Mouse (Mus musculus): ENCODE results near the gene Serpinb6e.

Serpinb6e gene

DNA sequence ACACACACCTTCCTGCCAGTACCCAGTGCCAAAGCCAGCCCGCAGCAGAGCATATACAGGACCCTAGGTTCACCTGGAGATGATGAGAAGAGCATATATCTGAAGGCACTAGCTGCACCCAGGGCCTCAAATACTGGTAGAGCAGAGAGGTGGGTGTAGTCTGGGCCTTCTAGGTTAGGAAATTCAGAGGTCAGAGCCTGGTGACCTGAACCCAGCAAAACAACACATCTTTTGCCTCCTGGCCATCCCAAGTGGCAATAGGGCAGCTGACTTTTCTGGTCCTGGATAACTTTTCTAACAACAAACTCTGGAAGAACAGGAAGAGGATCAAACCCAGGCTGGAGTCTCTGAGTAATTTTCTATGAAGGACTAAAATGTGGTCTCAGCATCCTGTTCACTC is at the start of gene Serpinb6e:
Gene Serpinb6e, minus strand, starts transcription at position 101 of the 400 bp plus-strand sequence.
- DNase-seq (ENCODE audit: low spot score in 2 of 2): no peak

DNA sequence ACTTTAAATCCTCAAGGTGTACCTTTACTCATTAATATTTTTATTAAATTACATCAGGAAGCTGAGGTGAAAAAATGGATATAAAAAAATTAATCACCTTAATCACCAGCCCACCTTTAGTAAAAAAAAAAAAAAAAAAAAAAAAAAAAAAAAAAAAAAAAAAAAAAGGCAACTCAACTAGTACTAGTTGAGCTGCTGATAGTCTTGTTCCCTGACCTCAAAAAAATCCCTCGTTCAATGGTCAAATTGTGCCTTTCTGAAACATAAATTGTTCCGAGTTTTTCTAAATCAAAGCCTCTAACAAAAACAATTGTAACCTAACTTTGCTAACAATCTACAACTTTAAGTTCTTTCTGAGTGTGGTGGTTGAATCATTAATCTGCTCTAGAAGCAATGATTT is 12.5 kb downstream of the Serpinb6e start:
- no peak for DNase-seq (ENCODE audit: low spot score in 2 of 2)

DNA sequence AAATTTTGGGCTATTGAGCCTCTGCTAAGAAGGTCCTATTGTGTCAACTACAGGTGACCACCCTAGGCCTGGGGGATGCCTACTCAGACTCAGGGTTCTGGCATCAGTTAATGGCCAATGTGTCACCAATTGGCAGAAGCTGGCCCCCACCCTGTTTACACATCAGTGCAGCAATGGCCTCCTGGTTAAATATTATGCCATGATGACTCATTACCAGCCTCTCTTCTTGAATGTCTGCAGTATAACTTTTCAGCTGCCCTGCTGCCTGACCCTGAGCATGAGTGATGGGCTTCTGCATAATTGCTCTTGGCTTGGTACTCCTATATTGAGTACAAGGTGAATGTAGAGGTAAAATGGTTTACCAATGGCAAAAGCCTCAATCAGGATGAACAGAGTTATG is 19.8 kb downstream of the Serpinb6e start:
- no peak for DNase-seq (ENCODE audit: low spot score in 2 of 2)

DNA sequence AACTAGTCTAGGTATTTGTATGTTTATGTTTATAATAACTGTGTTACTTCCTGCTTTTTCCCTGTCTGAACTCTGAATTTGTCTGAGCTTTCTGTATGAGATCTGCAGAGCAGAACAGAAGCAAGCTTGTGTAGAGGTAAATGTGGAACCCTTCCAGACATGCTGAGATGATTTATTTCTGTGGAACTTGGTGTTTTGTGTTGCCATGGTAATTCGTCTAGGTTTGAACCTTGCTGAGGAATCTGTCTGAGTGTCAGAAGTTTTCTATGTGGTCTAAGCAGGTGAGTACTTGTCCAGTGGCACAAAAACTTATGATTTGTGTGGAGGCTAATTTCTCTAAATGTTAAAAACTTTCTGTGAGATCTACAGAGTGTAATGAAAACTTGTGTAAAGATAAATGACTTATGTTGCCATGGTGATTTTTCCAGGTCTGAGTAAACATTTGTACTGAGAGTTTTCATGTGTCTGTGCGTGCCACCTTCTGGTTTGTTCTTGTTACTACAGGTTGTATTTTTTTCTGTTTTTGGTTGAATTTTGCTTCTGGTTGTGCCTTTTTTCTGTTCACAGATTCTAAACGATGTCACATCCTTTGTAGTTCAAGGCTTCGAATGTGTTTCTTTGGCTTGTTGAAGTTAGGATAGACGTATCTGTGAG is 21.6 kb downstream of the Serpinb6e start:
- no peak for DNase-seq (ENCODE audit: low spot score in 2 of 2)
